Mouse (Mus musculus) heart, embryonic 10.5 days (tissue): ENCODE measurements around the gene Copz1. TPM values are rescaled to one million over a fixed set of nuclear protein-coding genes. Genes with fewer than 3 reads are reported as not detected.
A peak's percentile ranks its signal among the peaks of the same experiment; 100 is the strongest.

Source experiments
- DNase-seq: peaks from one replicate; pipeline ENCODE4 v3.0.0-alpha.2; 2017; ENCODE audit warnings: low spot score
- H3K27ac ChIP-seq: fragments of 300-500 bp; sonication (generic); 2 replicates; pipeline ENCODE4 v1.5.1; 2016; ENCODE audit warnings: mild to moderate bottlenecking
- H3K27me3 ChIP-seq: fragments of 300-500 bp; sonication (generic); 2 replicates; pipeline ENCODE4 v1.6.1; 2016; ENCODE audit warnings: mild to moderate bottlenecking; ENCODE audit not compliant: poor library complexity, insufficient read depth, severe bottlenecking
- H3K36me3 ChIP-seq: fragments of 300-500 bp; sonication (generic); 2 replicates; pipeline ENCODE4 v1.6.1; 2016; ENCODE audit warnings: mild to moderate bottlenecking, moderate library complexity
- H3K4me1 ChIP-seq: fragments of 300-500 bp; sonication (generic); 2 replicates; pipeline ENCODE4 v1.6.1; 2016; ENCODE audit warnings: mild to moderate bottlenecking
- H3K4me3 ChIP-seq: fragments of 300-500 bp; sonication (generic); 2 replicates; pipeline ENCODE4 v1.5.1; 2016; ENCODE audit warnings: mild to moderate bottlenecking, moderate library complexity
- H3K9me3 ChIP-seq: fragments of 300-500 bp; sonication (generic); 2 replicates; pipeline ENCODE4 v1.6.1; 2016; ENCODE audit warnings: mild to moderate bottlenecking, moderate library complexity
- WGBS: fragments of 180-500 bp; shearing (Covaris S2); methylation state at CpG from one replicate; pipeline ENCODE4 v1.1.7; 2016; 5-methylcytosine and 5-hydroxymethylcytosine counted together
- microRNA counts: library from miRNA; unstranded; fragments of <30 nt; microRNA quantifications from one replicate; lab custom pipeline; 2017
- microRNA-seq: library from miRNA; unstranded; fragments of <30 nt; microRNA quantifications from one replicate; pipeline ENCODE4, GENCODE M21; 2017
- polyA plus RNA-seq: library from polyadenylated mRNA; unstranded; fragments of >200 nt; fragmentation: Nextera tagmentation; extraction: Ambion mirVana; gene quantifications from 2 replicates; pipeline ENCODE4 v1.2.1, GENCODE M21; 2016

Copz1 gene
- polyA plus RNA-seq, 1 experiment from 2014 or later = 264 TPM

DNA sequence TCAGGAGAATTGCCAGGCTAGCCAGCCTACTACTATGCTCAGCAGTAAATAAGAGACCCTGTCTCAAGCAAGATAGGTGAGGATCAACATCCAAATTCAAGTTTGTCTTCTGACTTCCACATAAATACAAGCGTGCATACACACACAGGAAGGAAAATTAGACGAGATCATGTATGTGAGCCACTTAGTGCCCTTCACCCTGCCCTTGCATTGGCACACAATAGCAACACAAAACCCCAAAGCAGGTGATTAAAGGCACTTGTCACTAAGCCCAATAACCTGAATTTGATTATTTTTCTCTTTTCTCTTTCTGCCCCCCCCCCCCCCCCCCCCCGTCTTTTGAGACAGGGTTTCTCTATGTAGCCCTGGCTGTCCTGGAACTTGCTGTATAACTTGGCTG, 70.5 kb downstream of the Copz1 start:
- H3K27ac ChIP-seq = no peak overlapping the region
- H3K36me3 ChIP-seq = peaks cover 48% of the 10 kb centered on the region
- peaks cover 40% of the 10 kb centered on the region for H3K27me3 ChIP-seq
- H3K9me3 ChIP-seq = no peaks in the 10 kb centered on the region
- no peak overlapping the region for H3K4me3 ChIP-seq
- peaks cover 36% of the 10 kb centered on the region for H3K4me1 ChIP-seq
- DNase-seq = no peak
- WGBS = 76% methylated on average over 2 of the region's 3 CpGs

DNA sequence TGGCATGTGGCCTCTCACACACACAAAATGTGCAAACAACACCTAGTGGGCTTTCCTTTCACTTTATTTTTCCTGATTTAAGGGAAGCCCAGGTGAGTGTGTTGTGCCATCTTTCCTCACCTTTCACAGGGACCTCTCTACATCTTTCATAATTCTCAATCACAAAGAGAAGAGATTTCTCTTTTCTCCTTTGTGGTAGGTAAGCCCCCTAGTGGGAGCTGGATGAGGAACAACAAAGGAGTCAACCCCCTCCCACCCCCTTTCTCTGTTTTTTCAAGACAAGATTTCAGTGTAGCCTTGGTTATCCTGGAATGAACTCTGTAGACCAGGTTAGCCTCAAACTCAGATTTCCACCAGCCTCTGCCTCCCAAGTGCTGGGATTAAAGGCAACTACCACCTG, 71.0 kb downstream of the Copz1 start:
- H3K9me3 ChIP-seq = no peaks in the 10 kb centered on the region
- DNase-seq = no peak
- peaks cover 36% of the 10 kb centered on the region for H3K4me1 ChIP-seq
- peaks cover 34% of the 10 kb centered on the region for H3K27me3 ChIP-seq
- no peak overlapping the region for H3K4me3 ChIP-seq
- H3K27ac ChIP-seq = no peak overlapping the region
- peaks cover 53% of the 10 kb centered on the region for H3K36me3 ChIP-seq

DNA sequence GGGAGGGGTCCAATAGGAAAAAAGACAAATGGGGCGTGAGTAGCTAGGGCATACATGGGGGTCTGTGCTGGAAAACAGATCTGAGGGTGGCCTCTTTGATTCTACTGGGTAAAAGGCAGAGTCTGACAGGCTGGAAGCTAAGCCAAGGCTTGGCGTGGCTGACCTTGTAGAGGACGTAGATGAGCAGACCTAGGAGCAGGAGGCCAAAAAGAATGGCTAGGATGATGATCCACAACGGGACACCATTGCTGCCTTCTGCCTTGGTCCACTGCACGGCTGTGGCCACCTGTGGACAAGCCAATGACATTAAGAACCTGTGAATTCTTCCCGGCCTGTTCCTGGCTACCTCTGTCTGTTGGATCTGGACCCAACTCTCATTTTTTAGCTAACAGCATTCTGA, 73.3 kb downstream of the Copz1 start:
- Histone ChIP-seq H3K4me1 (peaks cover 14% of the 10 kb centered on the region), H3K36me3 (peaks cover 75% of the 10 kb centered on the region), H3K27ac (no peak overlapping the region), H3K4me3 (no peak overlapping the region), H3K27me3 (peaks cover 13% of the 10 kb centered on the region), H3K9me3 (no peaks in the 10 kb centered on the region)
- no peak for DNase-seq
- 84% methylated on average over 6 of the region's 6 CpGs for WGBS

DNA sequence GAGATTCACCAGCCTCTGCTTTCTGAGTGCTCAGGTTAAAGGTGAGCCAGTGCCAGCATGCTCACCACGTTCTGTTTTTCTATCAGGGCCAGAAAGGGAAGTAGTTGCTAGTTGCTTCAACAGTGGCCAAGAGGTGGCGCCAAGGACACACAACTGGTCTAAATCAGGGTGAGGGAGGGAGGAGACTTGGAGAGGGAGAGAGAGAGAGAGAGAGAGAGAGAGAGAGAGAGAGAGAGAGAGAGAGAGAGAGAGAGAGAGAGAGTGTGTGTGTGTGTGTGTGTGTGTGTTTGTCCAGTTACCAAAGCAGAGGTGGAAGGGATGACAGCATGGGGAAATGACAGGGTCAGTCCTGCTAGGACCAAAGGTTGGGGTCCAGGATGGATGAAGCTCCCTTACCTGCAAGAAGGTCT, 74.8 kb downstream of the Copz1 start:
- Histone ChIP-seq H3K9me3 (no peaks in the 10 kb centered on the region), H3K27me3 (no peaks in the 10 kb centered on the region), H3K36me3 (peaks cover 90% of the 10 kb centered on the region), H3K4me1 (peaks cover 6% of the 10 kb centered on the region), H3K27ac (no peak overlapping the region), H3K4me3 (no peak overlapping the region)
- 5% methylated on average over 2 of the region's 2 CpGs for WGBS
- DNase-seq = no peak

MicroRNA genes within 50 kb of the gene (microRNA counts, 519-probe panel; counts per million panel counts)
- 6,101 counts per million, percentile 59 among the panel's probes with 10 or more counts for microRNA mmu-miR-148b (lab: Ali Mortazavi, UCI)

Small RNA genes lying within 50 kb of the gene (microRNA-seq; reads per million reads assigned to microRNA genes)
- 208 reads per million, percentile 59 among the genes with 10 or more reads in this experiment for gene Mir148b

Other genes starting within 250 kb of the Copz1 start
- 16.2 and 19.5 TPM in 2 replicates for gene Smug1, start 105.6 kb upstream of the Copz1 start, polyA plus RNA-seq
- 152 and 154 TPM in 2 replicates for gene Cbx5, start 32.9 kb upstream of the Copz1 start, polyA plus RNA-seq
- gene Hnrnpa1, start 32.3 kb upstream of the Copz1 start, polyA plus RNA-seq = 682 and 901 TPM in 2 replicates
- 15.2 and 19.4 TPM in 2 replicates for gene Nfe2, start 14.3 kb upstream of the Copz1 start, polyA plus RNA-seq
- gene Gpr84, start 37.9 kb downstream of the Copz1 start, polyA plus RNA-seq = 0.35 TPM in 1 of 2 replicates, not detected in the other
- 8.9 and 15.8 TPM in 2 replicates for gene Zfp385a, start 67.4 kb downstream of the Copz1 start, polyA plus RNA-seq
- 60.6 and 98.7 TPM in 2 replicates for gene Itga5, start 94.0 kb downstream of the Copz1 start, polyA plus RNA-seq
- 3.9 and 21.8 TPM in 2 replicates for gene Gtsf1, start 157.8 kb downstream of the Copz1 start, polyA plus RNA-seq
- gene Gtsf2, start 175.8 kb downstream of the Copz1 start, polyA plus RNA-seq = not detected in 2 replicates
- 1.00 and 2.2 TPM in 2 replicates for gene Nckap1l, start 181.1 kb downstream of the Copz1 start, polyA plus RNA-seq
- 3.8 and 4.4 TPM in 2 replicates for gene Pde1b, start 230.3 kb downstream of the Copz1 start, polyA plus RNA-seq